Mouse (Mus musculus) hindbrain, embryonic 10.5 days (tissue): ENCODE results near the gene Gm10563. TPM values are rescaled to one million over a fixed set of nuclear protein-coding genes. Genes with fewer than 3 reads are reported as not detected.
"Not testable (repeated sequence)": the region's sequence is repeated elsewhere in the genome, so short reads cannot be mapped to it uniquely, and the experiment has no call there.

Experiments used
- DNase-seq: peaks from one replicate; pipeline ENCODE4 v3.0.0-alpha.2; 2017; ENCODE audit warnings: low spot score
- H3K27ac ChIP-seq: fragments of 300-500 bp; sonication (generic); 2 replicates; pipeline ENCODE4 v1.5.1; 2016; ENCODE audit warnings: mild to moderate bottlenecking, moderate library complexity
- H3K27me3 ChIP-seq: fragments of 300-500 bp; sonication (generic); 2 replicates; pipeline ENCODE4 v1.6.1; 2016; ENCODE audit warnings: mild to moderate bottlenecking; ENCODE audit not compliant: poor library complexity, insufficient read depth, severe bottlenecking
- H3K36me3 ChIP-seq: fragments of 300-500 bp; sonication (generic); 2 replicates; pipeline ENCODE4 v1.6.1; 2016; ENCODE audit warnings: mild to moderate bottlenecking, moderate library complexity
- H3K4me1 ChIP-seq: fragments of 300-500 bp; sonication (generic); replicated peaks from 2 replicates; pipeline ENCODE4 v1.6.1; 2016; ENCODE audit warnings: mild to moderate bottlenecking
- H3K4me3 ChIP-seq: fragments of 300-500 bp; sonication (generic); 2 replicates; pipeline ENCODE4 v1.5.1; 2016; ENCODE audit warnings: mild to moderate bottlenecking, moderate library complexity
- H3K9me3 ChIP-seq: fragments of 300-500 bp; sonication (generic); 2 replicates; pipeline ENCODE4 v1.6.1; 2016; ENCODE audit warnings: mild to moderate bottlenecking, moderate library complexity
- WGBS: fragments of 180-500 bp; shearing (Covaris S2); methylation state at CpG from one replicate; pipeline ENCODE4 v1.1.7; 2016; 5-methylcytosine and 5-hydroxymethylcytosine counted together
- polyA plus RNA-seq: library from polyadenylated mRNA; unstranded; fragments of >200 nt; fragmentation: Nextera tagmentation; extraction: Ambion mirVana; gene quantifications from 2 replicates; pipeline ENCODE4 v1.2.1, GENCODE M21; 2016

Gm10563 gene
- polyA plus RNA-seq, 1 experiment from 2014 or later: not detected

DNA sequence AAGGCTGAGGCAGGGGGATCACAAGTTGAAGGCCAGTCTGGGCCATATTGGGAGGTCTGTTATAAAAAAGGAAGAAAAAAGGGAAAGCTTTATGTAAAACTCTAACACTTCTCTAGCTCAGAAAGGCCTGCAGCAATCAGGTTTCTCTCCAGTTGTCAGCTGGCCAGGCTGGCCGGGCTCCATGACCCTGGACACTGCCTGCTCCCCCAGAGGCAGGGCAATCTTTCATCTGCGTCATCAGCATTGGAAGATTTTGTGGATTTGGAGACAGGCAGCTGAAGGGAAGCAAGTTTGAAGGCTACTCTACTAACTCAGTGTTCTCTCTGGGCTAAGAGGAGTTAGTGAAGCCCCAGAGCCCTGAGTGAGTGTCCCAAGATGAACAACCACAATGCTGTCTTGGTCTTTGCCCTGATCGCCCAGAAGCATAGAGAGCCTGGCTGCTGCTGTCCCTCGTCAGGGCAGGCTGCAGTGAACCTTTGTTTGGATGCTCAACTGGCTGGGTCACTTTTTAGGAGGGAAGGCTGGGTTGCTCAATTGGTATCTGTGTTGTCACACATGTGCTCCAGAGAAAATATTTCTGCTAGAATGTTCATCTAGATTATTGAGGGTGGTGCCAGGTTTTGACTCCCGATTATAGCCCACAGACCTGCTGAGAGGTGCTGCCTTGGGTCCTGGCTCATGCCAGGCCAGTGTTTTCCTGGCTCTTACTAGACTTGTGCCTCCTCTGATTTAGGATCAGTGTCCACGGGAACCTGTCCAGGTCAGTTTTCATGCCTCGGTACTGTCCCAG lies 66.7 kb downstream of the Gm10563 start:
- no peak overlapping the region for H3K27ac ChIP-seq
- no peaks in the 10 kb centered on the region for H3K9me3 ChIP-seq
- WGBS: 89% methylated on average over 7 of the region's 7 CpGs
- no peaks in the 10 kb centered on the region for H3K4me1 ChIP-seq
- no peak overlapping the region for H3K4me3 ChIP-seq
- H3K27me3 ChIP-seq: no peaks in the 10 kb centered on the region
- H3K36me3 ChIP-seq: peaks cover 66% of the 10 kb centered on the region
- DNase-seq: no peak

DNA sequence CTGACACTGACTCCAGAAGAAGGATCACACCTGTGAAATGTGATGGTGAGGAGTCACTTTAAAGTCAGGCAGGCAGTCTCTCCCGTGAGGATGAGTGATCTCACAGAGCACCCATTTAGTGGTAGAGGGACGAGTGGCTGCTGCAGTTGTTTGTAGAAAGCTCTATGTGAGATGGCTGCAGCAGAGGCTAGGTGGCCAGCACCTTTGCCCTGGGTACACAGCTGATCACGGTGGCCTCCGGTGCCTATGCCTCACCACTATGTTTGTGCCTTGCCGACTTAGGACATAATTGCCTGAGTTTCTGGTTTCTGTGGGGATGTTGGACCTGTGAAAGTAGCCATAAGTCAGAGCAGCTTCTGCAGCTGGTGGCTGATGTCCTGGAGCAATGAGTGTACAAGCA lies 67.5 kb downstream of the Gm10563 start:
- Histone ChIP-seq H3K36me3 (peaks cover 61% of the 10 kb centered on the region), H3K4me1 (no peaks in the 10 kb centered on the region), H3K27ac (no peak overlapping the region), H3K27me3 (no peaks in the 10 kb centered on the region), H3K9me3 (no peaks in the 10 kb centered on the region), H3K4me3 (no peak overlapping the region)
- DNase-seq: no peak
- WGBS: 93% methylated on average over 5 of the region's 5 CpGs

DNA sequence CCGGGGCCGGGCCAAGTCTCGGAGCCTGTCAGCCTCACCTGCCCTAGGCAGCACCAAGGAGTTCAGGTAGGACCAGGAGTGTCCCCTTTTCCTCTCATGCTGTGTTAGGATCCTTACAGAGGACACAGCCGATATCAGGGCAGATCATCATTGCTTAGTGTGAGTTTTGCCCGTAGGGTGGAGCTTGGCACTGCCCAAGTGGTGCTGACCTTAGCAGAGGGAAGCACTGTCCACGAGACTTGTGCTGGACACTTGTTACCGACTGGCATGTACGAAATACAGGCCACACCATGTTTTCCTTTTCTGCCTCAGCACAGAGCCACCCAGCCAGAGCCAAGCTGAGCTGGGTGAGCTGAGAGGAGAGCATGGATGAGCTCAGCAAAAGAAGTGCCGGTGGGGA lies 68.1 kb downstream of the Gm10563 start:
- no peaks in the 10 kb centered on the region for H3K27me3 ChIP-seq
- H3K4me3 ChIP-seq: no peak overlapping the region
- no peak overlapping the region for H3K27ac ChIP-seq
- no peaks in the 10 kb centered on the region for H3K9me3 ChIP-seq
- WGBS: 95% methylated on average over 9 of the region's 9 CpGs
- H3K4me1 ChIP-seq: no peaks in the 10 kb centered on the region
- peaks cover 55% of the 10 kb centered on the region for H3K36me3 ChIP-seq
- no peak for DNase-seq

DNA sequence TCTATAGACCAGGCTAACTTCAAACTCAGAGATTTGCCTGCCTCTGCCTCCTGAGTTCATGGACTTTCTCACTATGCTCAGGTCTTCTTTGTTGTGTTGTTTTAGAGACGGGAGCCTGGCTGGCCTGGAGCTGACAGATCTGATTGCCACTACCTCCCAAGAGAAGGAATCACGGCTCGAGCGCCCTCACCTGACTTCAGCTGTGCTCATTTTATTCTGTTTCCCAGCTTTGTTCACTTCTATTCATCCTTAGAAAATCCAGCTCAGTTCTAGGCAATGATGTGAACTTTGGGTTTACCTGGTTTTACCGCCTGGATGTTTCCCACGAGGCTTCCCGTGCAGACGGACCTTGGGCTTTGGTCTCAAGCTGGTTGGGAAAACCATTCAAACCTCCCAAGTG lies 69.7 kb downstream of the Gm10563 start:
- Histone ChIP-seq H3K4me3 (no peak overlapping the region), H3K36me3 (peaks cover 48% of the 10 kb centered on the region), H3K27me3 (no peaks in the 10 kb centered on the region), H3K27ac (no peak overlapping the region), H3K9me3 (no peaks in the 10 kb centered on the region), H3K4me1 (0 out of 2 replicates have a peak, but pooled peaks cover 5% of the 10 kb centered on the region)
- 87% methylated on average over 8 of the region's 8 CpGs for WGBS
- DNase-seq: no peak

DNA sequence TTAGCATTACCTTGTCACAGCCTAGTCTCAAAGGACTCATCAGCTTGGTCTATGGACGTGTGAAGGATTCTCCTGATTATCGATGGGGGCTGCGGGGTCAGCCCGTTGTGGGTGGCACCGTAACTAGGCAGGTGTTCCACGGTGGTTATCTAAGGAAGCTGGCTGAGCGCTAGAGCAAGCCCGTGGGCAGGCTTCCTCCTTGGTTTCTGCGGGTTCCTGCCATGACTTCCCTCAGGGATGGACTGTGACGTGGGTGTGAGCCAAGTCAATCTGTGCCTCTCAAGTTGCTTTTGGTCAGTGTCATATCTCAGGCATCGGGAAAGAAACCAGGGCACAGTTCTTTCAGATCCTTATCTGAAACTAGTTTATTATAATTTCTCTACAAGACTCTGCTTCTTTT lies 70.3 kb downstream of the Gm10563 start:
- no peaks in the 10 kb centered on the region for H3K27me3 ChIP-seq
- WGBS: 92% methylated on average over 11 of the region's 11 CpGs
- DNase-seq: no peak
- no peak overlapping the region for H3K27ac ChIP-seq
- 0 out of 2 replicates have a peak, but pooled peaks cover 5% of the 10 kb centered on the region for H3K4me1 ChIP-seq
- H3K36me3 ChIP-seq: peaks cover 45% of the 10 kb centered on the region
- H3K4me3 ChIP-seq: no peak overlapping the region
- H3K9me3 ChIP-seq: no peaks in the 10 kb centered on the region

DNA sequence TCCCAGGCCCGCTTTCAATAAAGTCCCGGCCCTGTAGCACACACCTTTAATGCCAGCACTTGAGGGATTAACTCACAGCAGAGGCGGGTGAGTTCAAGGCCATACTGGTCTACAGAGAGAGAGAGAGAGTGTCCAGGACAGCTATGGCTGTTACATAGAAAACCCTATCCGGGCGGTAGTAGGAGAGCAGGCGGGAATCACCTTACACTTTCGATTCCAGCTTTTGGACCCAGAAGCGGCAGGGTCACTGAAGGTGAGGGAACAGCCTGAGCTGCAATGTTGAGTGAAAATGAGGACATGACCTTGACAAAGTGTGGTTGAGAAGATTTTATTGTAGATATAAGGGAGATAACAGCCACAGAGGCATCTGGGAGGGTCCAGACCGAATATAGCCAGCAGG lies 71.3 kb downstream of the Gm10563 start:
- H3K9me3 ChIP-seq: no peaks in the 10 kb centered on the region
- WGBS: 93% methylated on average over 9 of the region's 9 CpGs
- H3K36me3 ChIP-seq: peaks cover 34% of the 10 kb centered on the region
- H3K4me1 ChIP-seq: 0 out of 2 replicates have a peak, but pooled peaks cover 5% of the 10 kb centered on the region
- DNase-seq: no peak
- H3K27ac ChIP-seq: no peak overlapping the region
- H3K27me3 ChIP-seq: no peaks in the 10 kb centered on the region
- no peak overlapping the region for H3K4me3 ChIP-seq

DNA sequence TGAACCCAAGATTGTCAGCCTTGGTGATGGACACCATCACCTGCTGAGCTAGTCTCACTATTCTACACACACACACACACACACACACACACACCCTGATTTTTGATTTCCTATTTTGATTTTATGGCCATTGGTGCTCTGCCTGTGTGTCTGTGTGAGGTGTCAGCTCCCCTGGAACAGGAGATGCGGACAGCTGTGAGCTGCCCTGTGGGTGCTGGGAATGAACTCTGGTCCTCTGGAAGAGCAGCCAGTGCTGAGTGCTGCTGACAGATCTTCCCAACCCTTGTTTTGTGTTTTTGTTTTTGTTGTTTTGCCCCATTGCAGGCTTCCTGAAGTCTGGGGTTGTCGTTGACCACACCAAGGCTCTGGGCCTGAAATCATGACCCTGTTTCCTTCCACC lies 72.1 kb downstream of the Gm10563 start:
- H3K9me3 ChIP-seq: no peaks in the 10 kb centered on the region
- WGBS: 93% methylated on average over 2 of the region's 2 CpGs
- no peak overlapping the region for H3K27ac ChIP-seq
- no peak for DNase-seq
- H3K4me3 ChIP-seq: no peak overlapping the region
- peaks cover 27% of the 10 kb centered on the region for H3K36me3 ChIP-seq
- H3K4me1 ChIP-seq: 0 out of 2 replicates have a peak, but pooled peaks cover 5% of the 10 kb centered on the region
- no peaks in the 10 kb centered on the region for H3K27me3 ChIP-seq

DNA sequence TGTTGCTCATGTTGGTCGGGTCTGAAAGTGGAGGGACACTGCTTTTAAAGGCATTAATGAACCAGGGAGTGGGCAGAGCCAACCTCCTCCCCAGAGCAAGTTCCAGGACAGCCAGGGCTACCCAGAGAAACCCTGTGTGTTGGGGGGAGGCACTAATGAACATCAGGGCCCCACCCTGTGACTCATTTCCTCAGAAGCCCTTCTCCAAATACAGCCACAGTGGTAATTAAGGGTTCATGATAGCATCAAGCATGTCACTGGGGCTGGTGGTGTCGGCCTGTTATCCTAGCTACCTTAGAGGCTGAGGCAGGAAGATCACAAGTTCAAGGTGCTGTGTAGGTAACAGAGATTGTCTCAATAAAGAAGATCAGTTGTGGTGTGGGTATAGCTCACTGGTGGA lies 73.8 kb downstream of the Gm10563 start:
- no peak overlapping the region for H3K4me3 ChIP-seq
- H3K27me3 ChIP-seq: no peaks in the 10 kb centered on the region
- DNase-seq: no peak
- 0 out of 2 replicates have a peak, but pooled peaks cover 6% of the 10 kb centered on the region for H3K4me1 ChIP-seq
- H3K27ac ChIP-seq: no peak overlapping the region
- WGBS: 84% methylated on average over 2 of the region's 2 CpGs
- H3K36me3 ChIP-seq: peaks cover 10% of the 10 kb centered on the region; the same call in 1 of the 2 replicates
- no peaks in the 10 kb centered on the region for H3K9me3 ChIP-seq

DNA sequence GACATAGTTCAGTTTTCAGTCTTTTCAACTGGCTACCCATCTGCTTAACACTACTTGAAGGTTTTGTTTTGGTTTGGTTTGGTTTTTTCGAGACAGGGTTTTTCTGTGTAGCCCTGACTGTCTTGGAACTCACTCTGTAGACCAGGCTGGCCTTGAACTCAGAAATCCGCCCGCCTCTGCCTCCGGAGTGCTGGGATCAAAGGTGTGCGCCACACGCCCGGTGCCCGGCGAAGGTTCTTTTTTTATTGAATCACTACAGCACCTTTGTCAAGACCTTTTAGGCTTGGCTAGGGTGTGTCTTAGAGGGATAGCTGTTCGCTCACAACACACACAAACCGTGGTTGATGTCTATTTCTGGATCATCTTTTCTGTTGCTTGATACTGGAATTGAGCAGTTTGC lies 74.9 kb downstream of the Gm10563 start:
- WGBS: 94% methylated on average over 11 of the region's 11 CpGs
- DNase-seq: not testable (repeated sequence)

DNA sequence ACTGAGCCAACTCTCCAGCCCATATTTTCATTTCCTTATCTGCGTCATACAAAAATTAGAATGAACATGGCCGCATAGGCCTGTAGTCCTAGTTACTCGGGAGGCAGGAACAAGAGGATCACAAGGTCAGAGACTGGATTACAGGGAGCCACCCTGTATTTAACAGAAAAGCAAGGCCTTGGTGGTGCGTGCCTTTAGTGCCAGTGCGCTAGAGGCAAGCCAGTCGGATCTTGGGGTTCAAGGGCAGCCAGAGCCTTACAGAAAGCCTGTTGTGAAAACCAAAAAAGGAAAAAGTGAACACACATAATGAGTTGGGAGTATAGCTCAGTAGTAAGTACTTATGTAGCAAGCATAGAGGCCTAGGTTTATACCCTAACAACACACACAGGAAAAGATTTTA lies 75.4 kb downstream of the Gm10563 start:
- Histone ChIP-seq H3K9me3 (no peaks in the 10 kb centered on the region), H3K4me1 (peaks cover 20% of the 10 kb centered on the region), H3K36me3 (no peaks in the 10 kb centered on the region), H3K27ac (no peak overlapping the region), H3K27me3 (no peaks in the 10 kb centered on the region), H3K4me3 (no peak overlapping the region)
- DNase-seq: no peak
- 95% methylated on average over 6 of the region's 6 CpGs for WGBS

More for the DNA sequence above, 74.9 kb downstream of the Gm10563 start:
- H3K27me3 ChIP-seq, H3K9me3 ChIP-seq, H3K4me3 ChIP-seq, H3K27ac ChIP-seq, H3K36me3 ChIP-seq: not testable (repeated sequence)
- peaks cover 15% of the 10 kb centered on the region for H3K4me1 ChIP-seq

DNA sequence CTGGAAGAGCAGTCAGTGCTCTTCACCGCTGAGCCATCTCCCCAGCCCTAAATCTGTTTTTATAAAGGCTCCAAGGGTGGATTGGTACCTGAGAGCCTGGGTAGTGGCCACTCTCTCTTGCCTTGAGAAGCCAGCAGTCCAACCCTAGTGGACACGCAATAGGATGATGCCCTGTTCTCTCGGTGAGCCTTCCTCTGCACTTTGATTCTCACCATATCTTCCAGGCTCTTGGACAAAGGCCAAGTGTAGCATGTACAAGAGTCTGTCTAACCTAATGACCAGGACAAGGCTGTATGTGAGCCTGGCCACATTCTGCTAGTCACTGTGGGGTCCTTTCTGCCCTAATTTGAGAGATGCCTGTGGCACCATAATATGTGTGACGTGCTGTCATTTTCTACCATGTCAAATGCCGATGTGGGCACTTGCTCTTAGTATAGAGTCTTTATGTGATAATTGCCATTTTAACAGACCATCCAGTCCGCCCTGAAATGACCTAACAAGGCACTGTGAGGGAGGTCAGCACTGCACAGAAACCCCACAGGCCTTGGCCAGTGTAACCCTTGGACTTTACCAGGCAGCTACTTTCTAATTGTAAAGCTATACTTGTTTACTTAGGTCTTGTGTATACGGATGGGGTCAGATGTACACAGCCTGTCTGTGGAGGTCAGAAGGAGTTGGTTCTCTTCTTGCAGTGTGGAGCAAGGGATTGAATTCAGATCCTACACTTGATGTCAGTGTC lies 76.4 kb downstream of the Gm10563 start:
- DNase-seq: no peak
- no peak overlapping the region for H3K4me3 ChIP-seq
- H3K4me1 ChIP-seq: peaks cover 30% of the 10 kb centered on the region
- H3K36me3 ChIP-seq: no peaks in the 10 kb centered on the region
- no peaks in the 10 kb centered on the region for H3K9me3 ChIP-seq
- WGBS: 93% methylated on average over 7 of the region's 7 CpGs
- no peak overlapping the region for H3K27ac ChIP-seq
- H3K27me3 ChIP-seq: no peaks in the 10 kb centered on the region

DNA sequence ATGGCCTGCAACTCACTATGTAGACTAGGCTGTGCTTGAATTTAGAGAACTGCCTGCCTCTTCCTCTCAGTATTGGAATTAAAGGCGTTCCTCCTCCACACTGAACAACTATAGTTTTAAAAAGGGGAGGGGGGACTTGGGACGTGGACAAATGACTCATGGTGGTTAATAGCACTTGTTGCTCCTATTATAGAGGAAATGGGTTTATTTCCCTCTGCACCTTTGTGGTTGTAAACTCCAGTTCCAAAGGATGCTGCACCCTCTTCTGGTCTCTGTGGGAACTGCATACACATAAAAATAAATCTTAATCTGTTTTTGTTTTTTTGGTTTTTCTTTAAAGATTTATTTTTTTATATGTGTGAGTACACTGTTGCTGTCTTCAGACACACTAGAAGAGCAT lies 77.0 kb downstream of the Gm10563 start:
- 43% methylated on average over 2 of the region's 2 CpGs for WGBS
- H3K4me3 ChIP-seq: no peak overlapping the region
- H3K36me3 ChIP-seq: no peaks in the 10 kb centered on the region
- H3K27me3 ChIP-seq: no peaks in the 10 kb centered on the region
- peaks cover 33% of the 10 kb centered on the region for H3K4me1 ChIP-seq
- H3K27ac ChIP-seq: no peak overlapping the region
- H3K9me3 ChIP-seq: no peaks in the 10 kb centered on the region
- no peak for DNase-seq

DNA sequence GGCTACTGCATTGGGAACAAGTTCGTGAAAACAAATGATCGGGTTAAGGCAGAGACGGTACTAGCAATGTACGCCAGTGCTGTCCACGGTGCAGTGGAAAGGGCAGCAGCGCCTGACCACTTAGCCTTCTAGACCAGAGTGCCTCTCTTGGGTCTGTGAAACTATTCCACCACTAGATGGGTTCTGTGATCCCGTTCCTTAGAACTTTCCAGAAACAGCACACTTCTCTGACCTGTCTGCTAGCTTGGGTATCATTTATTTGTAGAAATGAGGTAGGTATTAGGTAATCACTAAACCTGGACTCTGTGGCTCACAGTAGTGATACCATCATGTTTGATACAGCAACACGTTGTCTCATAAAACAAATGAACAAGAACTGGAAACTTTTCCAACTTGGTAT lies 78.7 kb downstream of the Gm10563 start:
- no peak overlapping the region for H3K27ac ChIP-seq
- no peaks in the 10 kb centered on the region for H3K27me3 ChIP-seq
- peaks cover 46% of the 10 kb centered on the region for H3K4me1 ChIP-seq
- H3K9me3 ChIP-seq: no peaks in the 10 kb centered on the region
- DNase-seq: no peak
- WGBS: 73% methylated on average over 8 of the region's 8 CpGs
- H3K36me3 ChIP-seq: peaks cover 5% of the 10 kb centered on the region; the same call in 1 of the 2 replicates
- no peak overlapping the region for H3K4me3 ChIP-seq
